Mouse (Mus musculus) megakaryocyte, embryonic 14.5 days (primary cell): ENCODE measurements at regions not wholly inside any gene's neighbourhood (a gene's known extent, or its start where the extent isn't known, plus 50 kb on each side); places are given as distances from the start of the nearest gene placed in this dataset.

Experiments
- H3K27me3 ChIP-seq: replicated peaks from 2 replicates; pipeline ENCODE3; 2012; ENCODE audit warnings: inconsistent platforms
- H3K36me3 ChIP-seq: replicated peaks from 2 replicates; pipeline ENCODE3; 2012; ENCODE audit warnings: low read length, inconsistent platforms, mixed read lengths
- H3K4me1 ChIP-seq: 2 replicates; pipeline ENCODE4 v1.6.1; 2012; ENCODE audit warnings: inconsistent platforms
- H3K4me3 ChIP-seq: replicated peaks from 2 replicates; pipeline ENCODE3; 2012; ENCODE audit warnings: moderate library complexity, mild to moderate bottlenecking, inconsistent platforms
- H3K9me3 ChIP-seq: 2 replicates; pipeline ENCODE4 v1.6.1; 2012; ENCODE audit warnings: inconsistent platforms
- FLI1 ChIP-seq: IDR thresholded peaks from 2 replicates; pipeline ENCODE4 v1.6.1; 2012; ENCODE audit warnings: low read length, inconsistent platforms, mixed read lengths
- GATA1 ChIP-seq: IDR thresholded peaks from 3 replicates; pipeline ENCODE4 v1.6.1; 2012; ENCODE audit warnings: mixed read lengths, low read length, inconsistent platforms, borderline replicate concordance

DNA sequence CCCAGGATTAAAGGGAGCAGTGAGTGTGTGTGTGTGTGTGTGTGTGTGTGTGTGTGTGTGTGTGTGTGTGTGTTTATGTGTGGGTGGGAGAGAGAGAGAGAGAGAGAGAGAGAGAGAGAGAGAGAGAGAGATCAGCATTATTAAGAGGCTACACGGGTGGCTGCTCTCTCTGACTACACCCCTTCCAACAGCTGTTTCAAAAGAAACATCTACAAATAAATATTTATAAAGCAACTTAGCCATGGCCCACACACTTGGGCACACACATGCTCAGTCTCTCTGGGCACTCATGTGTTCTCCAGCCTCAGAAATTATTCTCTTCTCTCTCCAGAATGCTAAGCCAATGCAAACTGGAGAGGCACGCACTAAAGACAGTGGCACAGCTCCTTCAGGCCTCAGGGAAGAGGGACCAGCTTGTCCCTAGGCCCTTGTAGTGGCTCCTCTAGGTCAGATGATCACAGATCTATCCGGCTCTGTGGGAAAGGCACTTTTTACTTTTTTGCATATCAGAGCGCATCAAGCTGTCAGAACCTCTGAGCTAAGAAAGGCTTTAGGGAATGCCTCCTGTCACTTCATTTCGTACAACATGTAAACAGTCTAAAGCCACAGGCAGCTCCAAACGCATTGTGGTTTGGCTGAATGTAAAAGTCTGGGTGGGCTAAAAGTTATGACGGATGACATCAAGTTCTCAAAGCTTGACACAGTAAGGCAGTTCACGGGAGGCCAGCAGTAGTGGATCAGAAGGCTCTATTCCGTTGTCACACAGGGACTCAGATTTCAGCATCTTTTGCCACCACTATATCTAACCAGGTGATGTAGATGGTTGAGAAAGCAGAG is 233.8 kb upstream of the Ncam1 start:
- TF ChIP-seq GATA1 (no peak), FLI1 (no peak)
- no peaks in the 10 kb centered on the region for H3K4me1 ChIP-seq
- H3K9me3 ChIP-seq: no peaks in the 10 kb centered on the region
- no peaks in the 10 kb centered on the region for H3K36me3 ChIP-seq
- no peak overlapping the region for H3K4me3 ChIP-seq
- no peaks in the 10 kb centered on the region for H3K27me3 ChIP-seq

DNA sequence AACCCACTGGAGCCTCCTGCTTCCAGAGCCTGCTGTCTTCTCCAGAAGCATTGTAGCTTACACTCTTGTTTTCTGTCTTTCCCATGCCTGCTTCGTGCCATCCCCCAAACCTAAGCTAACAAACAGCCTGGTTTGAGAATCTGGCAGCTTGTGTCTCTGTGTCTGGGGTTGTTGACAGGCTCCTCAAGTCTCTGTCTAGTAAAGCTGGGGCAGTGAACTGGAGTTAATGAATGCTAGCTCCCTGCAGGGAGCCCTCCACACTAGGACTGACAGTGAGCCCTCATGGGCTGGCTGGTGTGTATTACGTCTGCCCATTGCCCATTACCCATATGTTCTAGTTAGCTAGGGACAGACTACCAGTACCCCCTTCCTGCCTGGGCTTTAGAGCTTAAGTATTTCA is 232.6 kb upstream of the Ncam1 start:
- TF ChIP-seq GATA1: no peak
- no peak for TF ChIP-seq FLI1
- Histone ChIP-seq H3K4me3 (no peak overlapping the region), H3K4me1 (no peaks in the 10 kb centered on the region), H3K9me3 (no peaks in the 10 kb centered on the region), H3K36me3 (no peaks in the 10 kb centered on the region), H3K27me3 (no peaks in the 10 kb centered on the region)

- TF ChIP-seq FLI1 (no peak), GATA1 (no peak)
- H3K4me1 ChIP-seq: no peaks in the 10 kb centered on the region
- H3K27me3 ChIP-seq: no peaks in the 10 kb centered on the region
- no peaks in the 10 kb centered on the region for H3K36me3 ChIP-seq
- peaks cover 12% of the 10 kb centered on the region; the same call in 1 of the 2 replicates for H3K9me3 ChIP-seq
- H3K4me3 ChIP-seq: no peak overlapping the region
Measured at GRCm38 (mm10) chr9:50029030-50029429, 230.3 kb upstream of the Ncam1 start.

- TF ChIP-seq GATA1: no peak
- peaks cover 12% of the 10 kb centered on the region; the same call in 1 of the 2 replicates for H3K9me3 ChIP-seq
- no peaks in the 10 kb centered on the region for H3K36me3 ChIP-seq
- no peak overlapping the region for H3K4me3 ChIP-seq
- no peaks in the 10 kb centered on the region for H3K27me3 ChIP-seq
- H3K4me1 ChIP-seq: no peaks in the 10 kb centered on the region
Measured at GRCm38 (mm10) chr9:50028573-50028972, 229.8 kb upstream of the Ncam1 start.

- TF ChIP-seq FLI1: no peak
- TF ChIP-seq GATA1: no peak
- Histone ChIP-seq H3K9me3 (peaks cover 12% of the 10 kb centered on the region; the same call in 1 of the 2 replicates), H3K27me3 (no peaks in the 10 kb centered on the region), H3K4me3 (no peak overlapping the region), H3K4me1 (no peaks in the 10 kb centered on the region), H3K36me3 (no peaks in the 10 kb centered on the region)
Measured at GRCm38 (mm10) chr9:50024820-50025219, 226.1 kb upstream of the Ncam1 start.

DNA sequence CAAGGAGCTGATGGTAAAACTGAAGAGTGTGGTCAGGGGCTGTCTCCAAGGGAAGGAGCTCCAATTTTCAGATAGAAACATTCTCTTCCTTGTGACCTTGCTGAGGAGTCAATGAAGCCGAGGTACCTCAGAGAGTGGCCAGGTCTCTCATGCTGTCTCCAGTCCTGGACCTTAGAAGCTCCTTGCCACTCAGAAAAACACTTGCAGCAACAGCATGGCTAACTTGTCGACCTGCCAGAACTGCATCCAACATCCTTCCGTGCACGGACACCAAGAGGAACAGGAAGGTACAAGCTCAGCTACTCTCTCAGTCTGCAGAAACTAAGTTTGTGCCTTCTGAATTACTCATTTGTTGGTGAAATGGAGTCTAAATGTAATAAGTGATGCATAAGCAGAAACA is 214.9 kb upstream of the Ncam1 start:
- Histone ChIP-seq H3K4me3 (no peak overlapping the region), H3K4me1 (no peaks in the 10 kb centered on the region), H3K27me3 (no peaks in the 10 kb centered on the region), H3K9me3 (peaks cover 9% of the 10 kb centered on the region), H3K36me3 (no peaks in the 10 kb centered on the region)
- TF ChIP-seq FLI1 (no peak), GATA1 (no peak)

- Histone ChIP-seq H3K27me3 (no peaks in the 10 kb centered on the region), H3K9me3 (peaks cover 11% of the 10 kb centered on the region; the same call in 1 of the 2 replicates), H3K4me3 (no peak overlapping the region), H3K4me1 (no peaks in the 10 kb centered on the region), H3K36me3 (no peaks in the 10 kb centered on the region)
- TF ChIP-seq GATA1: no peak
- no peak for TF ChIP-seq FLI1
Measured at GRCm38 (mm10) chr9:50005757-50006576, 207.2 kb upstream of the Ncam1 start.

- TF ChIP-seq GATA1 (no peak), FLI1 (no peak)
Measured at GRCm38 (mm10) chr9:50002695-50003094, 204.0 kb upstream of the Ncam1 start.

DNA sequence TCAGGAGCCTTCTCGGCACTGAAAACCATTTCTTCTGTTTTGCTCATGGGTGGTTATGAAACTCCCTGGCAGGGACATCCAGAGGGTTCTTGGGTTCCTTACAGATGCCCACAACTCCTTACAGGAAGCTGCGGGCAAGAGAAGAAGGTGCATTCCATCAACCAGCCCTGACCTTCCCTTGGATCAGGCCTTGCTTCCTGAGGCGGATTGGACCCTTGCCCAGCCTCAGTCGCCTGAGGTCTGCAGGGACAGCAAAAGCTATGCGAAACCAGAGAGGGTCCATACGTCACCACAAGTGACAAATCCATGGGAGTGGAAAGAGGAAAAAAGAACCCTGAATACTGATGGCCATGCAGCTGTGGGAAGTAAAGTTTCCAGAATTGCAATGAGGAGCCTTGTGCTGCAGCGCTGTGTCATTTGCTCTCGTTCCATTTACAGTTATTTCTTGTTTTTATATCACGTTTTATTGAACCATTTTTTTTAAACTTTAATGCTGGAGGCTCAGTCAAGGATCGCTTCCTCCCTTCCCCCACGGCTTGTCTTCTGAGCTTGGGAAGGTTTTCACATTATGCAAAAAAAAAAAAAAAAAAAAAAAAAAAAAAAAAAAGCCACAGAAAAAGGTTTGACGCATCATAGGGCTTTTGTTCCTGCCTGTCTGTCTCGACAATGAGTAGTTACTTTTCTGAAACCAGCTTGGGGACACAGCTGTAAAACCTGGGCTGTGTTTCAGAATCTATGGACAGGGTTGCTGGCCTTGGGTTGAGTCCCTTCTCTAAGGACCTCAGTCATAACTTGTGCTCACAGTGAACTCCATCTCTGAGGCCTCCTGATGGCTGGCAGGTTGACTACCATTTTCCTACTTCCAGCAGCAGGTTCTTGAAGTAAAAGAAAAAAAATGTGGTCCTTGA is 202.0 kb upstream of the Ncam1 start:
- Histone ChIP-seq H3K4me1 (no peaks in the 10 kb centered on the region), H3K9me3 (peaks cover 22% of the 10 kb centered on the region; the same call in 1 of the 2 replicates), H3K27me3 (no peaks in the 10 kb centered on the region), H3K4me3 (no peak overlapping the region), H3K36me3 (no peaks in the 10 kb centered on the region)
- TF ChIP-seq GATA1 (no peak), FLI1 (no peak)

More at GRCm38 (mm10) chr9:50002695-50003094, 204.0 kb upstream of the Ncam1 start:
- no peaks in the 10 kb centered on the region for H3K36me3 ChIP-seq
- H3K27me3 ChIP-seq: no peaks in the 10 kb centered on the region
- H3K4me1 ChIP-seq: no peaks in the 10 kb centered on the region
- peaks cover 21% of the 10 kb centered on the region; the same call in 1 of the 2 replicates for H3K9me3 ChIP-seq
- H3K4me3 ChIP-seq: no peak overlapping the region
